Mouse (Mus musculus) ES-E14 (cell line): ENCODE results near the gene Acin1.

Experiments used
- CHD2 ChIP-seq: IDR thresholded peaks from 2 replicates; pipeline ENCODE4 v1.6.1; 2014; ENCODE audit warnings: mild to moderate bottlenecking, low read depth, low read length, inconsistent platforms
- HCFC1 ChIP-seq: IDR thresholded peaks from 2 replicates; pipeline ENCODE4 v1.6.1; 2012; ENCODE audit warnings: low read length, inconsistent platforms, borderline replicate concordance; ENCODE audit not compliant: insufficient read depth
- MAFK ChIP-seq: IDR thresholded peaks from 2 replicates; pipeline ENCODE4 v1.6.1; 2014; ENCODE audit warnings: mild to moderate bottlenecking, low read depth, low read length, inconsistent platforms; ENCODE audit not compliant: insufficient read depth
- ZC3H11A ChIP-seq: IDR thresholded peaks from 2 replicates; pipeline ENCODE4 v1.6.1; 2012; ENCODE audit warnings: low read depth, mild to moderate bottlenecking, inconsistent platforms, low read length, borderline replicate concordance

GRCm38 (mm10) chr14:54646898-54647636 is 39.7 kb downstream of the Acin1 start:
- TF ChIP-seq HCFC1 (no peak), ZC3H11A (no peak), MAFK (no peak), CHD2 (no peak)
